Mouse (Mus musculus): ENCODE data around the gene Gm20738.
"Not testable (repeated sequence)": the region's sequence is repeated elsewhere in the genome, so short reads cannot be mapped to it uniquely, and the experiment has no call there.

Gene Gm20738

DNA sequence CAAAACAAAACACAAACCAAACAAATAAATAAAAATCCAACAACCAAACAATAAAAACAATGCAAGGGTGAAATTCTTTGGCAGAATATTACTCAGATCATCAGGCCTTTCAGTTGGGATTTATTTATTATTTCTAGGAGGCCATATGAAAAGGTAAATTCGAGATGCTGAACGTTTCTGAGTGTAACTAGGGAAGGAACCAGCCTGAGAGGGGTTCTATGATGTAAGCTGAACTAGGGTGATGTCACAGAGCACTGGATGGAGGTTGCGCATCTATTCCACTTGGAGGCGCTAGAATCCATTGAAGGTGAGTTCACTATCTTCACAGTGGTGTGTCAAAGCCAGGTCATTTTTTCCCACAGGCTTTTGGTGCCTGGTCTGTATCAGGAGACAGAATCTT lies at the start of gene Gm20738:
Gm20738 (plus strand) TSS at position 301 of the 400 bp plus-strand sequence.
- DNase-seq = not testable (repeated sequence)

Measured in cerebellum, adult 11-12 months (tissue).